Mouse (Mus musculus) hindbrain, postnatal 0 days (tissue): ENCODE results near the gene Sort1. TPM values are rescaled to one million over a fixed set of nuclear protein-coding genes. Genes with fewer than 3 reads are reported as not detected.
A peak's percentile ranks its signal among the peaks of the same experiment; 100 is the strongest.

ENCODE experiments used
- ATAC-seq: fragments of 200-750 bp; cut with Nextera tagmentation; 2 replicates; pipeline ENCODE4 v1.8.0; 2017; ENCODE audit warnings: mild to moderate bottlenecking, moderate TSS enrichment, moderate library complexity
- DNase-seq: peaks from one replicate; pipeline ENCODE4 v3.0.0-alpha.2; 2015; ENCODE audit warnings: low spot score
- H3K27ac ChIP-seq: fragments of 300-500 bp; sonication (generic); 2 replicates; pipeline ENCODE4 v1.5.1; 2014; ENCODE audit warnings: mild to moderate bottlenecking
- H3K27me3 ChIP-seq: fragments of 300-500 bp; sonication (generic); 2 replicates; pipeline ENCODE4 v1.6.1; 2014; ENCODE audit warnings: low read length, mixed read lengths; ENCODE audit not compliant: insufficient read depth
- H3K36me3 ChIP-seq: fragments of 300-500 bp; sonication (generic); 2 replicates; pipeline ENCODE4 v1.6.1; 2014; ENCODE audit warnings: low read length, mixed read lengths; ENCODE audit not compliant: insufficient read depth
- H3K4me1 ChIP-seq: fragments of 300-500 bp; sonication (generic); 2 replicates; pipeline ENCODE4 v1.6.1; 2014; ENCODE audit warnings: antibody characterized with exemption, low read length, mixed read lengths; ENCODE audit not compliant: insufficient read depth
- H3K4me2 ChIP-seq: fragments of 300-500 bp; sonication (generic); 2 replicates; pipeline ENCODE4 v1.6.1; 2014; ENCODE audit warnings: low read depth, mild to moderate bottlenecking, low read length, moderate library complexity, mixed read lengths
- H3K4me3 ChIP-seq: fragments of 300-500 bp; sonication (generic); 2 replicates; pipeline ENCODE4 v1.5.1; 2014; ENCODE audit warnings: low read length
- H3K9ac ChIP-seq: fragments of 300-500 bp; sonication (generic); replicated peaks from 2 replicates; pipeline ENCODE4 v1.6.1; 2014; ENCODE audit warnings: mild to moderate bottlenecking, low read length, moderate library complexity, mixed read lengths
- H3K9me3 ChIP-seq: fragments of 300-500 bp; sonication (generic); 2 replicates; pipeline ENCODE4 v1.6.1; 2016; ENCODE audit warnings: low read length, mixed read lengths
- CTCF ChIP-seq: IDR thresholded peaks from 2 replicates; pipeline ENCODE4 v1.5.1; 2016; ENCODE audit warnings: antibody characterized with exemption, control low read depth, low read depth
- WGBS: fragments of 180-500 bp; shearing (Covaris S2); extraction: QIAGEN DNeasy Blood & Tissue Kit; methylation state at CpG from one replicate; pipeline ENCODE4 v1.1.7; 2014; 5-methylcytosine and 5-hydroxymethylcytosine counted together
- polyA plus RNA-seq: library from polyadenylated mRNA; unstranded; fragments of >200 nt; fragmentation: Nextera tagmentation; extraction: Ambion mirVana; gene quantifications from 2 replicates; pipeline ENCODE4 v1.2.1, GENCODE M21; 2015
- total RNA-seq: library from RNA; depleted of rRNA; stranded (reverse); fragments of >200 nt; gene quantifications from 2 replicates; pipeline ENCODE4 v1.2.3, GENCODE M21; 2014

Sort1 gene
- total and polyA plus RNA-seq, 2 experiments from 2014 or later, result 13.3 to 65.0 TPM

DNA sequence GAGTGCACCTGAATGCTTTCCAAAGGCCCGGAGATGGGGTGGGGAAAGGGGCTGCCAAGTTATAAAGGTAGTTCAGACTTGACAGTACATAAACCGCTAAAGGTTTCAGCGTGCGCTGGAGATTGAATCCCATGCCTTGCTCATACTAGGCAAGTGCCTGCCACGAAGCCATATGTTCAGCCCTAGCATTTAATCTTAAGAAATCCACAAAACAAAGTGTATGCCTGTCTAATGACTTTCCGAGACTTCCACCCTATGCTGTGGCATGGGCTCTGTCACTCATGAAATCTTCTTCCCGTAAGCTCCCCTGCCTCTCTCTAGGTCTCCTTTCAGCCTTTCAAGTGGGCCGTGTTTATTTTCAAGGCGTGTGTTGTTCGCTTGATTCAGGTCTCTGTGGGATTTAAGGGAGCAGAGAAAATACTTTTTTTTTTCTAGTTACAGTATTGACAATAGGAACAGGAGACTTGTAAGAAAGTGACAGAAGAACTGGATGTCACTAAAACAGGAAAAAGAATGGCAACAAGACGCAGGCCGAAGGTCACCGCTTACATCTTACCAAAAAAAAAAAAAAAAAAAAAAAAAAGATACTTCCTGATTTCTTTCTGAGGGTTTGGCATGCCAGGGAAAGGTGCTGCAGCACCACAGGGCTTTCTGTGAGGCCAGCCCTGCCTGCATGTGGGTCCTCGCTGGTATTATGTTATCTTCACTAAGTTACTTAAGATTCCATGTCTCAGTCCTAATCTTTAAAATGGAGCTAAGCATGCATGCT, 3.0 kb downstream of the Sort1 start:
- Histone ChIP-seq H3K9ac (no peak overlapping the region), H3K4me1 (peaks cover 28% of the 10 kb centered on the region), H3K4me2 (peak overlapping the region; percentile 84; the same call in 1 of the 2 replicates), H3K4me3 (no peak overlapping the region), H3K27ac (no peak overlapping the region), H3K9me3 (no peaks in the 10 kb centered on the region), H3K36me3 (no peaks in the 10 kb centered on the region), H3K27me3 (no peaks in the 10 kb centered on the region)
- DNase-seq (no peak), ATAC-seq (no peak)
- 49% methylated on average over 14 of the region's 14 CpGs for WGBS
- no peak for TF ChIP-seq CTCF

DNA sequence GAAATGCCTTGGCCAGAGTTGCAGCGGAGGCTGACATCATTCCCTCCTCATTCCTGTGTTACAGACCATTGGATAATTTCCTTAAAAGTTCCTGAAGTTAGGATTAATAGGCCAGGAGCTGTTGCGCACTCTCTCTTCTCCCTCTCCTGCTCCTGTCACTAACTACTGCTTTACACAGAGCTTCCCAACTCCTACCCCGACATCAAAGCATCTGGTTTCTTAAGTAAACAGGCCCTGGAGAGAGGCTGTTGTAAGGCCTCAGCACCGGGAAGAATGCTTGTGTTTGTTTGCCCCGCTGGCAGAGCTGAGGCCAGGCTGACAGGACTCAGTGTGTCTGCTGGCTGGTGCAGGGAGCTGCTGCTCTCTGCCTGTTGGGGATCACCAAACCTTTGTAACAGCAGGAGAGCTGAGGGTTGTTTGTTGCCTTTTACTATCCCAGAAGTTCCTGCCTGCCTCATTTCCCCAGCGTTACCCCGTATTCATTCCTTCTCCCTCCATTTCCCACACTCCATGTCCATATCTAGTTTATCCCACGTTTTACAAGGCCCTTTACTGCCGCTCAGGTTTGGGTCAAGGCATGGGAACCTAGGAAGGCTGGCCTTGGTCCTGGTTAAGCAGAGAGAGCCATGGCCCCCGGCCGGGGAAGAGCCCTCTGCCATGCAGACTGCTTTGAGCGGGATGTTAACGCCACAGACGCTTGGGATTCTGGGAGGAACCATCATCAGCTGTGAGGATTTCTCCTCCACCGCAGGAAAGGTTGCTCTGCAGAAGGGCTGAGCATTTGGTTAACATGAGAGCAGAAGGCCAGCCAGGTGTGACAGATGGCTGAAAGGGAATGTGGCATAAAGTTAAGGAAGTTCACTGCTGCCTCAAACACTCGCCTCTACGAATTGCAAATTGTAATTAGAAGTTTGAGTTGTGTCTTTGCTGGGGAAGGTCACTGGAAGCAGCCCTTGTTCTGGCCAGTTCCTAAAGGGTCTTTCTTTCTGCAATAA, 4.2 kb downstream of the Sort1 start:
- Histone ChIP-seq H3K4me3 (no peak overlapping the region), H3K4me2 (peak overlapping the region; percentile 5), H3K9ac (no peak overlapping the region), H3K36me3 (no peaks in the 10 kb centered on the region), H3K4me1 (peaks cover 28% of the 10 kb centered on the region), H3K9me3 (no peaks in the 10 kb centered on the region), H3K27ac (peak overlapping the region; percentile 65), H3K27me3 (no peaks in the 10 kb centered on the region)
- DNase-seq, result peak; percentile 63
- WGBS, result 14% methylated on average over 17 of the region's 17 CpGs
- peak; percentile 31; the same call in 1 of the 2 replicates for ATAC-seq
- no peak for TF ChIP-seq CTCF

DNA sequence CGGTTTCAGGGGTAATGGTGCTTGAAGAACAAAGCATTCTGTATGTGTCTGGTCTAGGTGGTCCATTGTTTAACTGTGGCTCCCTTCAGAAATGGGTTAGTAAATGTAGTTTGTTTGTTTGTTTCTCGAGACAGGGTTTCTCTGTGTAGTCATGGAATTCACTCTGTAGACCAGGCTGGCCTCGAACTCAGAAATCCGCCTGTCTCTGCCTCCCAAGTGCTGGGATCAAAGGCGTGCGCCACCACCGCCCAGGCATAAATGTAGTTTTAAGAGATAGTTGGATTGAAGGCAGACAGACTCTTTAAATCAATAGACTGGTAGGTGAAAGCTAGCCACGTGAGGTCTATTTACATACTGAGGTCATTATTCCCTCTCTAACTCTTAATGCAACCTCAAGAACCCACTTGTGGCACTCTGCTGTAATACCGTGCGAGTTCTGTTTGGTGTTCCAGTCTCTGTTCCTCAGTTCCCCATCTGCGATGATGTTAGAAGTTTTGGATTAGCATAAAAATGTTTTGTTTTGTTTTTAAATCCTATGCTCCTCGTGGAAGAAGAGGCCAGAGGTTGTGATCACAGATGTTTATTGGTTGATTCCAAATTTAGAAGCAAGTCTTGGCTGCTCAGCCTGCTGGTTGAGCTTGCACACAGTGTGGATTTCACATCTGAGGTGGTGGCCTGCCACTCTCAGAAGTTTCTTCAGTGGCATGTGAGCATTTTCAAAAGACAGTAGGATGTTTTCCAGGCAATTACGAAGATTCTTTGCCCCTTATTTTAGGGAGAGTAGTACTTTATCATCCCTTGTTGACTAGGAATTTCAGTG, 5.6 kb downstream of the Sort1 start:
- H3K36me3 ChIP-seq, result no peaks in the 10 kb centered on the region
- H3K9me3 ChIP-seq, result no peaks in the 10 kb centered on the region
- DNase-seq, result no peak
- 84% methylated on average over 13 of the region's 13 CpGs for WGBS
- no peak overlapping the region for H3K27ac ChIP-seq
- TF ChIP-seq CTCF, result no peak
- H3K4me1 ChIP-seq, result peaks cover 28% of the 10 kb centered on the region
- no peak overlapping the region for H3K9ac ChIP-seq
- no peak overlapping the region for H3K4me3 ChIP-seq
- no peak overlapping the region for H3K4me2 ChIP-seq
- no peak for ATAC-seq
- H3K27me3 ChIP-seq, result no peaks in the 10 kb centered on the region

DNA sequence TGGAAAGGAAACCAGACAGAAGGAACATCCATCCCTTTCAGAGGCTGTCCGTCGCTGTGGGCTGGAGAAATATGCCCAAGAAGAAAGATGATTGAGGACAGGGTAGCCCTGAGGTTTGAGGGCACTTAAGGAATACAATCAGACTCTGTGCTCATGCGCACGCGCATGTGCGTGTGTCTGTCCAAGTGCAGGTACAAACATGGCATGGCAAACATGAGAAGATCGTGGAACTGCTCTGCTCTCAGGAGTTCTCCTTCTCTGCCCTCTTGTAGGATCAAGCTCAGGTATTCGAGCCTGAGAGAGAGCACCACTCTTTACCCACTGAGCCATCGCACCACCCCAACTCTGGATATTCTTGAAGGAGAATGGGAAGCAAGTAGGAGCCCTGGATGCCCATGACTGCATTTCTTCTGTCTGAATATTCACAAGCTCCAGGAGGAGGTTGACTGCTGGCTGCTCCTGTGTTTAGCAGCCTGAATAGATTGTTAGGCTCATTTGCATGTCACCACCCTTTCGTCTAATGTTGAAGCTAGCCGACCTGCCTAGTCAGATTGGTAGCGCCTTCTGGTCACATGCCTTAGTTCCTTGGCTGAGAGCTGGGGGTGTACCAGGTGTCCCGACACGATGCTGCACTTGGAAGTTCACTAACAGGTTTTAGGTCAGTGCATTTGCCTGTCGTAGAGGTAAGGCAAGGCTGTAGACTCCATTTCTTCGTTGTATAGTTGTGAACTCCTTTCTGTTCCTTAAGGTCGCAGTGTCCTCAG, 7.3 kb downstream of the Sort1 start:
- H3K27me3 ChIP-seq, result no peaks in the 10 kb centered on the region
- DNase-seq (no peak), ATAC-seq (no peak)
- H3K9ac ChIP-seq, result no peak overlapping the region
- H3K4me2 ChIP-seq, result no peak overlapping the region
- WGBS, result 65% methylated on average over 17 of the region's 17 CpGs
- no peak overlapping the region for H3K4me3 ChIP-seq
- H3K36me3 ChIP-seq, result no peaks in the 10 kb centered on the region
- TF ChIP-seq CTCF, result no peak
- peaks cover 35% of the 10 kb centered on the region for H3K4me1 ChIP-seq
- H3K9me3 ChIP-seq, result no peaks in the 10 kb centered on the region
- H3K27ac ChIP-seq, result no peak overlapping the region

DNA sequence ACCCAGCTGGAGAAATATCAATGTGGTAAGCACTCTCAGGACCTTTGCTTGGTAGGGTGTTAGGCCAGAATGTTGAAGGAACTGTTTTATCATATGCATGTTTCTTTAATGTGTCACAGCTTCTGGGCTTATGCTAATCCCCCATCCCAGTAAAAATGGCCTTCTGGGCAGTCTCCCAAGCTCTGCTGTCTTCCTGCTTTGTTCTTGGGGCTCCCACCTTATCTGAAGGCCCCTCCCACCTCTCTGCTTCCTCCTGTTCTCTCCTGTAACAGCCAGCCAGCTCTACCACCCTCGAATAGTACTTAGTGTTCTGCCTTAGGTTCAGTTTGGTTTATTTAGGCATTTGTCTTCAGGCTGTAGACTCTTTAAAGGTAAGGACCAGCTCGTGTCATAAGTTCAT, 10.5 kb downstream of the Sort1 start:
- ATAC-seq, result no peak

More for the DNA sequence above, 10.5 kb downstream of the Sort1 start:
- DNase-seq, result no peak
- Histone ChIP-seq H3K4me1 (peaks cover 32% of the 10 kb centered on the region), H3K4me2 (no peak overlapping the region), H3K9ac (no peak overlapping the region), H3K27me3 (no peaks in the 10 kb centered on the region), H3K27ac (no peak overlapping the region), H3K36me3 (no peaks in the 10 kb centered on the region), H3K4me3 (no peak overlapping the region), H3K9me3 (no peaks in the 10 kb centered on the region)
- TF ChIP-seq CTCF, result no peak
- WGBS, result 47% methylated on average over 2 of the region's 2 CpGs
